Mouse (Mus musculus) embryo, embryonic 10.5 days (tissue): ENCODE measurements around the gene H2-T23.

Experiments used
- DNase-seq: peaks from one replicate; pipeline ENCODE4 v3.0.0-alpha.2; 2015; ENCODE audit warnings: low spot score

Gene H2-T23

DNA sequence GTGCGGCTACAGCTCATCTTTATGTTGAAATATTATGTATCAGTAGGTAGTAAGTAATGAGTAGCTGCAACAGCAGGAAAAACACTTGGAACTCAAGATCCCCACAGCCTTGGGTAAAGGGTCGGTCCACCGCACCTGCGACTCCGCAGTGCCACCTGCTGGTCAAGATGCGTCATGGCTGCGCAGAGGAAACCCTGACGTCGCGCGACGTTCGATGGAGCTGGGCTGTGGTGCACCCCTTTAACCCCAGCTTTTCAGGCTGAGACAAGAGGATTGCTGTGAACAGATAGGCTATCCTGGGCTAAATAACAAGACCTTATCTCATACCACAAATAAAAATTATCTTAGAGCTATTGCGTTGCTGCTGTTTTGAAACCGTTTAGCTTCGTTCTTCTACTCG is 39.0 kb downstream of the H2-T23 start:
- peak; percentile 91 for DNase-seq

DNA sequence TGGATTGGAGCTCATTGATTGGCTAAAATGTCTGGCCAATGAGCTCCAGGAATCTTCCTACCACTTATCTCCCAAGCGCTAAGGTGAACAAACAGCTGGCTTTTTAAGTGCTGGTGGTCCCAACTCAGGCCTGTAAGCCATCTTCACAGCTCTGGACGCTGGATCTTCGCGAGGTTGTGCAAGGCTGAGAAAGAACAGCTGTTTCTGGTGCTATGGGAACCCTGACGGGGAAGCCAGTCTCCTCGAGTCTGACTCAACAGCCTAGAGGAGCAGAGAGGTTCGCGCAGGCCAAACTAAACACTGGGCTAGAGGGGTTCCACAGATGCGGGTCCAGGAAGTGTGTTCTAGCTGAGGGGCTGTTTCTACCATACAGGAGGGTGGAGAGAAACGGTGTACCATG is 40.9 kb downstream of the H2-T23 start:
- DNase-seq = no peak

DNA sequence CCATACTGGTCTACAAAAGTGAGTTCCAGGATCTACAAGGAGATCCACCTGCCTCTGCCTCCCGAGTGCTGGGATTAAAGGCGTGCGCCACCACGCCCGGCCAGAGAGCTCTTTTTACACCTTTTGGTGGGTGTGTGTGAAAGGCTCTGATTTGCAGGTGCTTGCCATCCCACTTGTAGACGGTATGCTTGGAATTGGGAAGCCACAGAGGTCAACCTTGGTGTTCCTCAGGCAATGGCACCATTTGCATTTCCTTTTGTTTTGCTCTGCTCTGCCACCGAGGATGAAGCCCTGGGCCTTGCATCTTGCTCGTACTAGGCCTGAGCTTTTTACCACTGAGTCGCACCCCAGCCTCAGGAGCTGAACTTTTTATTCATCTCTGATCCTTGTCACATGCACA is 50.9 kb downstream of the H2-T23 start:
- DNase-seq = no peak

DNA sequence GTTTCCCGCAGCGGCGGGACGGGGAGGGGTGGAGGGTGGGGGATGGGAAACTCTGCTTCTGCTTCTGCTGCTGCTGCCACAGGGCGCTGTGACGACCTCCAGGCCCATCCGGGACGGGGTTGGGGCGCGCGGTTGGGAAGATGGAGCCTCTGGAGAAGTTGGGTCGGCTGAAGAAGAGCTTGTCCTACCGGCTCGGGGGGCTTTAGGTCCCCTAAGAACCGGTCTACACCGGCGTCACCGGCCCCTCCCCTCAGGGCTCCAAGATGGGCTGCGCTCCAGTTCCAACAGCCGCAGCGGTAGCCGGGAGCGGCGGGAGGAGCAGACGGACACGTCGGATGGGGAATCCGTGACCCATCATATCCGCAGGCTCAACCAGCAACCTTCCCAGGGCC is 52.3 kb downstream of the H2-T23 start:
- peak; percentile 54 for DNase-seq
